Mouse (Mus musculus) heart, postnatal 25 days (tissue): ENCODE data around the gene Dhx37. TPM values are rescaled to one million over a fixed set of nuclear protein-coding genes. Genes with fewer than 3 reads are reported as not detected.
"Not testable (repeated sequence)": the region's sequence is repeated elsewhere in the genome, so short reads cannot be mapped to it uniquely, and the experiment has no call there.

Source experiments
- DNase-seq: peaks from one replicate; pipeline ENCODE4 v3.0.0; 2022; ENCODE audit warnings: low spot score
- intact Hi-C: fragments of 180-260 bp; cut with DNase I; formaldehyde crosslinking; loops from one replicate; pipeline ENCODE4 v1.15.1; 2025
- total RNA-seq, 2 experiments: library from RNA; stranded (reverse); gene quantifications; 2 replicates each; pipeline ENCODE4 v1.2.3; 2021

Gene Dhx37
- total RNA-seq, 2 experiments from 2014 or later, result 10.2 to 10.6 TPM

DNA sequence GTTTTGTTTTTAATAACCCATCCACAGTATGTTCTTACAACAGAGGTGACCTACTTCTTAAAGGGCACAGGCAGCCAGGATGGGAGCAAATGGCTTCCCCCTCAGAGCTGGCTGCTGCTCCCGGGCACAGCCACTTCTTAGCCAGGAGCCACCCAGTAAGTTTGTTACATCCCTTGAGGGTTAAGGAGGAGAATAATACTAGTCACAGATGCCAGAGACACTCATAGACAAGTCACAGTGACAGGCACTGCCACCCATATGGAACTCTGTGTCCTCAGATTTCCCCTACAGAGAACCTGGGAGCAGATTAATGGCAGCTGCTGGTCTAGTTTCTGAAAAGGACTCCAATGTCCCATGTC lies 41.3 kb downstream of the Dhx37 start:
- no peak for DNase-seq
- intact Hi-C loops, result no loop called here

DNA sequence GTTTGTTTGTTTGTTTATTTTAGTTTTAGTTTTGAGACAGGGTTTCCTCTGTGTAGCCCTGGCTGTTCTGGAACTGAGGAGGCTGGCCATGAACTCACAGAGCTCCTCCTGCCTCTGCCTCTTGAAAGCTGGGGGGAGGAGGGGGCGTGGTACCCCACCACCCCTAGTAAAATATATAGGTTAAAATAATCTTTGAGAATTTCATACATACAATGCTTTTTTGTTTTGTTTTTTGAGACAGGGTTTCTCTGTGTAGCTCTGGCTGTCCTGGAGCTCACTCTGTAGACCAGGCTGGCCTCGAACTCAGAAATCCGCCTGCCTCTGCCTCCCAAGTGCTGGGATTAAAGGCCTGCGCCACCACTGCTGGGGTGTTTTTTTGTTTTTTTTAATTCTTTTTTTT lies 41.7 kb downstream of the Dhx37 start:
- intact Hi-C loops, DNase-seq: not testable (repeated sequence)

DNA sequence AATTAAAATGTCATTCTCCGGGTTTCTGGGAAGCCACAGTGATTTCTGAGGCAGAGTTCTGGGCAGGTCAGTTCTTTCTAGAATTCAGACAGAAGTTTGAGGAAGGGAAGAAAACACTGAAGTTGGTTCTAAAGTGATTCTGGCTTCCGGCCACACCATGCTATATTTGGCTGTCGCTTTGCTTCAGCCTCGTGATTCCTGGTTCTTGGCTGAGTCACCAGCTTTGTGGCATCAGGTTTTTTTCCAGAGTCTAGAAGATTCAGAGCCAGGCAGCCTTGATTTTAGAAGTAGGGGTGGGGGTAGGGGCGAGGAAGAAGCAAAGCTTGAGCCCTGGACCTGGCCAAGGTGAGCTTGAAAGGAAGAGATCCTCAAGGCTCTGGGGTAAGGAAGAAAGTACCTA lies 42.3 kb downstream of the Dhx37 start:
- intact Hi-C loops, result no loop called here
- peak; percentile 51 for DNase-seq

DNA sequence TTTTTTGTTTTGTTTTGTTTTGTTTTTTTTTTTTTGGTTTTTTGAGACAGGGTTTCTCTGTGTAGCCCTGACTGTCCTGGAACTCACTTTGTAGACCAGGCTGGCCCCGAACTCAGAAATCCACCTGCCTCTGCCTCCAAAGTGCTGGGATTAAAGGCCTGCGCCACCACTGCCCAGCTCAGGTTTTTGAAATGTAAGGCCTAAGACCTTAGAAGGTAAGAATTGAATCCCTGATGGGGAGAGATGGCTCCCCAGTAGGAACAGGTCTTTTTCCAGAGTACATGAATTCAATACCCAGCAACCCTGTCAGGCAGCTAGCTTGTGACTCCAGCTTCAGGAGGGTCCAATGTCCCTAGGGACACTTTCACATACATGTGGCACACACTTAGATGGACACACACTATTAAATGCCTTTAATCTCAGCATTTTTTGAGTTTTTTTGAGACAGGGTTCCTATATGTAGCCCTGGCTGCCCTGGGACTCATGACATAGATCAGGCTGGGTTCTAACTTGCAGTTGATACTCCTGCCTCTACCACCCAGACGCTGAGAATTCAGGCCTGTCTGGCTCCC lies 42.9 kb downstream of the Dhx37 start:
- intact Hi-C loops, result no loop called here
- DNase-seq, result no peak

DNA sequence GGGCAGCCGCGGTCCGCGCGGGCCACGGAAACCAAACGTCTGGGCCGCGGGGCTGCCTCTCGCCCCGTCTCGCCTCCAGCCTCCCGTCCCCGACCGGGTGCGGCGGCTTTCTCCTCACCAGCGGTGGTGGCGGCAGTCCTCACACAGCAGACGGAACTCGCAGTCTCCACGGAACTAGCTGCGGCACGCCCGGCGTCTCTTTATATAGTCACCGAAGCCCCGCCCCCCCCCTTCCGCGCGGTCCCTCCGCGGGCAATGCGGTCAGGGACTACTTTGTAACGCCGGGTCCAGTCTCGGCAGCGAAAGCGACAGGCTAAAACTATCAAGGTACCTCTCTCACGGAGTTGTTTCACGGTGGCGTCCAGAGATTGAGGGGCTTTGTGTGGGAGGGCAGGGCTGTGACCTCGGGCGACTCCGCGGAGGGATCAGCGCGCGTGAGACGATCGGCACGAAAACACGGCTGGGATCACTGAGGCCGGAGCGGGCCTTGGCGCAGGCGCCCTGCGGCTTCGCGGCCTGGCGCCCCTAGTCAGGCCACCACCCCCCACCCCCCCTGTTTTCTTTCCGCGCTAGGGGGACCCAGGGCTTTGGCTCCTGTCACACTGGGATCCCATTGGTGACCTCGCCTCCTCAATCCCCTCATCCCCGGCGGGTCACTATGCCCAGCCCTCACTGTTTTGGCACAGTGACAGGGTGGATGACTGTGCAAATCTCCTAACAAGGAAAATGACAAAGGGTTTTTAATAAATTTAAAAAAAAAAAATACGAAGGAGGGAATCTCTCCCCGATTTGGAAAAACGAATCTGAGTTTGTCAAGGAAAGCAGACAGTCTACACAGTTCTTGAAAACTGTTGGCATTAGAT lies 44.1 kb downstream of the Dhx37 start, which contains the start of gene Ubc:
Ubc (minus strand) TSS at position 624 of the 863 bp plus-strand sequence.
- intact Hi-C loops, result no loop called here
- DNase-seq, result peak; percentile 88

DNA sequence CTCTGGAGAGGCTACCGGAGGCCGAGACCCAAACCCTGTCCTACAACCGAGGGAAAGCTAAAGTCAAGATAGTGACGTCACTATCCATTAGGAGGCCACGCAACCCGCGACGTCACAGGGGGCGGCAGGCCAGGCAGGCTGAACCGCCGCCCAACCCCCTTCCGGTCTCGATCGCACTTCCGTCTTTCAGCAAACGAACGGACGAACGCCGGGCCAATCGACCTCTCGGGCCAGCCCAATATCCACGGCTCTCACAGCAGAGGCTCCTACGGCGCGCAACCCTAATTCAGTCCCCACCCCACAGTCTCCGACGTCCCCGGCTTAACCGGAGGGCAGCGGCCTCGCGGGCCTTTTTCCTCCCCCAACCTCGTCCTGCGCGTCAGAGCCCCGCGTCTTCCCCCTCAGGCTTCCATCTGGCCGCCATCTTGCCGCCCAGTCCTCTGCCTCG lies 44.8 kb downstream of the Dhx37 start, which contains the start of gene Gm10382:
Gm10382 (plus strand) TSS at position 192 of the 448 bp plus-strand sequence.
- intact Hi-C loops, result no loop called here
- DNase-seq, result peak; percentile 81

DNA sequence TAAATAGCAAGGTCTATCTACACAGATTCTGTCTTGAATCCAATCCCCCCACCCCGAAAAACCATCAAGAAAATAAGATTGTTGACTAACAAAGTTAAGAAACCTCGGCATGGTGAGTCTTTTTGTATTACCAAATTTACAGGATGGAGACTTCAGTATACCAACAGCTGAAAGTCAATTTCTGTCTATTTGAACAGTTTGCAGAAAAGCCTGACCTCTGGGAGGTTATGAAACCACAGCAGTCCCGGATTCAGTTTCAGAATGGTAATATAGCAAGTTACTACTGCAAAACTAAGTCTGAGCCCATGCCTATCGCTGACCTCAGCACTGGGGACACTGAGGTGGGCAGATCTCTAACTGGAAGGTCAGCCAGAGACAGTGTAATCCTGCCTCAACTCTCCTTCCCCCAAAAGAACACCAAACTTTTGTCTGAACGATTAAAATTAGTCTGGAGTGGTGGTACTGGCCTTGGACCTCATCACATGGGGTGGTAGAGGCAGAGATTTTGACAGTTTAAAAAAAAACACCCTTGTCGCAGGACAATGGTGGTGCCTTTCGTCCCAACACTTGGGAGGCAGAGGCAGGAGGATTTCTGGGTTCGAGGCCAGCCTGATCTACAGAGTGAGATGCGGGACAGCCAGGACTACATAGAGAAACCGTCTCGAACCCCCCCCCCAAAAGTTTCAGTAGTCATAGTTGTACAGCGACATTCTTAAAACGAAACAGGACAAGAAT lies 45.4 kb downstream of the Dhx37 start:
- intact Hi-C loops, result no loop called here
- no peak for DNase-seq

DNA sequence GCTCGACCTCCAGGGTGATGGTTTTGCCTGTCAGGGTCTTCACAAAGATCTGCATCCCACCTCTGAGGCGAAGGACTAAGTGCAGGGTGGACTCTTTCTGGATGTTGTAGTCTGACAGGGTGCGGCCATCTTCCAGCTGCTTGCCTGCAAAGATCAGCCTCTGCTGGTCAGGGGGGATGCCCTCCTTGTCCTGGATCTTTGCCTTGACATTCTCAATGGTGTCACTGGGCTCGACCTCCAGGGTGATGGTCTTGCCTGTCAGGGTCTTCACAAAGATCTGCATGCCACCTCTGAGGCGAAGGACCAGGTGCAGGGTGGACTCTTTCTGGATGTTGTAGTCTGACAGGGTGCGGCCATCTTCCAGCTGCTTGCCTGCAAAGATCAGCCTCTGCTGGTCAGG lies 46.6 kb downstream of the Dhx37 start:
- intact Hi-C loops, DNase-seq: not testable (repeated sequence)

DNA sequence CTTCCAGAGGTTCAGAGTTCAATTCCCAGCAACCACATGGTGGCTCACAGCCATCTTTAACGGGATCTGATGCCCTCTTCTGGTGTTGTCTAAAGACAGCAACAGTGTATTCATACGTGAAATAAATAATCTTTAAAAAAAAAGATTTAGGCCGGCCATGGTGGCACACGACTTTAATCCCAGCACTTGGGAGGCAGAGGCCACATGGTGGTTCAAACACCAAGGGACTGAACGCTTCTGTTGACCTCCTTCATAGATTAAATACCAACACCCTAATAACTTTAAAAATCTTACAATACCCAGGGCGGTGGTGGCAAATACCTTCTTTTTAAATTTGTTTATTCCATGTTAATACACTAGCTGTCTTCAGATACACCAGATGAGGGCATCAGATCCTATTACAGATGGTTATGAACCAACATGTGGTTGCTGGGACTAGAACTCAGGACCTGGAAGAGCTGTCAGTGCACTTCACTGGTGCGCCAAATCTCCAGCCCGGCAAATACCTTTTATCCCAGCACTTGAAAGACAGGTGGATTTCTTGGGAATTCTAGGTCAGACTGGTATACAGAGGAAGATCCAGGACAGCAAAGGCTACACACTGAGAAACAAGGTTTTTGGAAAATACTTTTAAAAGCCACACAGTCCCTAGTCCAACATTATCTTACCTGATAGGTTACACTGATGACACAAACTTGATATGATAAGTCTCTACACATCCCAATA lies 48.5 kb downstream of the Dhx37 start:
- no peak for DNase-seq
- intact Hi-C loops, result no loop called here

DNA sequence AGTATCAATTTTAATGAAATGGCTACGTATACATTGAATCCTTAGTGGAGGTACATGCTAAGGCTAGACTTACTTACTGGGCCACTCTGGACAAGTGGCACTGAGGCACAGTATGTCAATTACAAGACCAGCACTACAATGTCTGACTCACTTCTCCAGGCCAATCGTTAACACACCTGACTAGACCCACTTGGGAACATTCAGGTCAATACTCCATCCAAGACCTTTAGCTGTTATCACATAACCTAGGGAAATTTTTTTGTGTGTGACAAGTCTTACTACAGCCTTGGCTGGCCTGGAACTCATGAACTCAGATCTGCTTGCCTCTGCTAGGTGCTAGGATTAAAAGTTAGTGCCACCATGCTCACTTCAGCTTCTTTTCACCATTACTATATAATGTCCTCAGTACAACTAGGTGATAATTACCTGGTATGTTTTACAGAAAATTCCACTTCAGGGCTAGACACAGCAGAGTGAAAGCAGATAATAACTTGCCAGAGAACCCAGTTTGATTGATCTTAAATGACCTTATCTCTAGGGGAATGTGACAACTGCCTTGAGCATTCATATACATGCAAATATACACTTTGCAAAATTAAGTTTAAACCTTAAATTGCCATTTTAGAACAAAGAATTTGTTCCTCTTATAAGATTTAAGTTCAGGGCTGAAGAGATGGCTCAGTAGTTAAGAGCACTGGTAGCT lies 49.3 kb downstream of the Dhx37 start:
- intact Hi-C loops, result loop anchor here (5.0 kb wide), 1 partner anchor 78 kb away; no protein-coding TSS in a partner anchor
- no peak for DNase-seq

DNA sequence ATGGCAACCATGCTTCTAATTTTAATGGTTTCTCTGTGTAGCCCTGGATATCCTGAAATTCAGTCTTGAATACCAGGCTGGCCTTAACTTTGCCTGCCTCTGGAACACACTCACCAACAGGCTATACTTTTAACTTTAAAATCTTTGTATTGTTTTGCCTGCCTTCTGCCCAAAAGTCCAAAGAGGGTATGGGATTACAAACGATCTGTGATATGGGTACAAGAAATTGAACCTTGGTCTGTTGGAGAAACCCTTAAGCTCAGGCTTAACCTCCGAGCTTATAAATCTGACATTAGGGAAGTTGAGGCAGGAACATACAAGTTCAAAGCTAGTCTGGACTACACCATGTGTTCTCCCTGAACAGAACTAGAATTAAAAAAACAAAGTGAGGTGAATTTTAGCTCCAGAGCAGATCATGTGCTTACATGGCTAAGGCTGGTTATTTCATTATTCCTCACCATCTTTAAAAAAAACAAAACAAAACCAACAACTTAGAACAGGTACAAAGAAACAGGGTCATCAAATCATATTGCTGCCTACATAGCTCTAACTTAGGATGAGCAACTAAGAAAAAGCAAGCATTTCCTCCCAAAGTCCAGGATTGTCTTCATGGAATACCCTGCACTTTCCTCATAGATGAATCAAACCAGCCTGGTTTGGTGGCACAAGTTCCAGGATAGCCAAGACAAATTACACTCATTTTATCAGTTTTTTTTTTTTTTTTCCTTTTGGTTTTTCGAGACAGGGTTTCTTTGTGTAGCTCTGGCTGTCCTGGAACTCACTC lies 50.1 kb downstream of the Dhx37 start:
- DNase-seq, result no peak
- intact Hi-C loops, result loop anchor here (5.0 kb wide), 1 partner anchor 78 kb away; no protein-coding TSS in a partner anchor

DNA sequence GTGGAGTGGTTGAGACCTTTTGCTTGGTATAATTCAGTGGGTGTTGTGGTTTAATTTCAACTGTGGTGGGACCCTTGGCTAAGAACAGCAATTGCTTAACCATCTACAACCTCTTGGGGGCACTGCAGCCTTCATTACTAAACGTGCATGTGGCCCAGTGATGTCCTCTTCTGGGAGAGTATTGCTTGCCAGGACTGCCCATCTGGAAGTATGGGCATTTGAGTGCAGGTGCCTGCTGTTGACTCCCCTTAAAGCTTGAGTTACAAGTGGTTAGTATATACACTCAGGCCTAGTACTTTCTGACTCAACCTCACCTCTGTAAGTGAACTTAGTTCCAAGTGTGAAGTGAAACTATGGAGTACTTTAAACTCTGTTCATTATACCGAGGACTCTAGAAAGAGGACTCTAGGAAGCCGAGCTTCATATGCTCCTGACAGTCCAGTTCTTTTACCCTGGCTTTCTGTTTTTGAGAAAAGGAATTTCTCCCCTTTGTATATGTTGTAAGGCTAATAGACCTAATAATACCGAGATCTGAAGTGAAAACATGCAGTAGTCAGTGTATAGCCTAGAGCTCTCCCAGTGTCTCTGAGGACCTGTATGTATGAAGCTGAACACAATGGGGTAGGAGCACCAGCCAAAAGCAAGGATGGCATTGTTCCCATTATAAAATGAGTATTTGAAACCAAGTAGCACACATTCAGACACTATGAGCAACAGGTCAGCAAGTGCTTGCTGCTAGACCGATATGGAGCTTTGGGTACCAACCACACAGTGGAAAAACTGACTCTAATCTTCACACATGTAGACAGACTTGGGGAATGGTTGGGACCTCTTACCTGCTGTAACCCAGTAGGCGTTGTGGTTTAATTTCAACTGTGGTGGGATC lies 51.0 kb downstream of the Dhx37 start:
- intact Hi-C loops, result loop anchor here (5.0 kb wide), 1 partner anchor 79 kb away; no protein-coding TSS in a partner anchor
- DNase-seq, result no peak

DNA sequence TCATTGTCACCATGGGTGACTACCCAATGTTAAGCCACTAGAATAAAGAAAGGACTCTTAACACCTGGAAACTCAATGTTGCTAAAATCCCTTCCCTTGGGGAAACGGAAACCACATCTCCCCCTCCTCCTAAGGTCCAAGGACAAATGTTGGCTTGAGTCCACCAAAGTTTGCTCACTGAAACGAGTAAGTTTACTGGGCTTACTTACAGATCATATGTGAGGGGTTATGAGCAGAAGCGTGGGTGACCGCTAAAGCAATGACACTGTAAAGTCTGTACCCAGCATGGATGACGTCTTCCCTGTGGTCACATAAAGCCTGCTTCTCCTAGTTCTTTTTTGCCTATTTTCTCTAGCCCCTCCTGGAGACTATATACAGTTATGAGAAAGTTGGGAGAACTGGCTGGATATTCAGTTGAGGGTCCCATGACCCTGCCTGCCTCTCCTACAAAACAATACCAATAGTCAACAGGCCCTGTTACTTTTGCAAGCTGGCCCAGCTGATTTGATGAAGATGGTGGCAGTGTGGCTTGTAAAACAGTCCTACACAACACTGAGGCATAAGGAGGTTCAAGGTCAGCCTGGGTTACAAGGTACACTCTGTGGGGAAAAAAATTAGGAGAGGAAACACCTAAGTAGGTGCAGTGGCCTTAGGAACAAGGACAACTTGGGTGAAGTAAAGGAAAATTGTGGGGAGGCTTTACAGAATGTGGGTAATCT lies 51.8 kb downstream of the Dhx37 start:
- intact Hi-C loops, result loop anchor here (5.0 kb wide), 1 partner anchor 80 kb away; no protein-coding TSS in a partner anchor
- DNase-seq, result no peak

DNA sequence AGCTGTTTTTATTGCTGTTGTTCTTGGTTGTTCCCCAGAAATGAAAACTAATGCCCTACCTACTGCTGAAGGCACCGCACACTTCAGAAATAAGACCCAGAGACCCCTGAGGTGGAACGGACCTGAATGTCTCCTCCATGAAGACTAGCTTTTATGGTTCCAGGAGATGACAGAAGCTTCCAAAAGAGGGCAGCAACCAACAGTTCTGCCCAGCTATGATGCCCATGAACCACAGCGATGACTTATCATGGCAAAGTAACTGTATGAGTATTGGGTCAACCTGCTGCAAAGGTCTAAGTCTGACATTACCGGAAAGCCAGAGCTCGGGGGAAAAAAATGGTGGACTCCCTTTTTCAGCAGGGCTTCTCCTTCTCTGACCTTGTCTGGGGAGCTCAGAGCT lies 55.0 kb downstream of the Dhx37 start:
- intact Hi-C loops, result no loop called here
- DNase-seq, result no peak

DNA sequence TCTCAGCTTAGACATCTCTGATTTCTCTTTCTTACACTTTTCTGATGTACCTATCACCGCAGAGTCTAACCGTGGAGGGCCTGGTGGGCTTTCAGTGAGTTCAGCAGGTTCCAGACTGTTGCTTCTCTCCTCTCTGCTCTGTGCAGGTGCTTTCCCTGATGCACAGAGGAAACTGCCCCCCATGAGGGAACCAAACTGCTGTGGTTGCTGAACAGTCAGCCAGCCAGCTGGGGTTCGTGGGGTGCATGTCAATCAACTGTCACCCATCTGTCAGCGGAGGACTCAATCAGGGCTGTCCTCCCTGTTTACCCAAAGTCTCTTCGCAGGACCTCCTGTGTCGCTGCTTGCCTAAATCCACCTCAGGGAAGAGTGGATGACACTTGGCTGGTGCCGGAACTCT lies 56.7 kb downstream of the Dhx37 start:
- intact Hi-C loops, result no loop called here

DNA sequence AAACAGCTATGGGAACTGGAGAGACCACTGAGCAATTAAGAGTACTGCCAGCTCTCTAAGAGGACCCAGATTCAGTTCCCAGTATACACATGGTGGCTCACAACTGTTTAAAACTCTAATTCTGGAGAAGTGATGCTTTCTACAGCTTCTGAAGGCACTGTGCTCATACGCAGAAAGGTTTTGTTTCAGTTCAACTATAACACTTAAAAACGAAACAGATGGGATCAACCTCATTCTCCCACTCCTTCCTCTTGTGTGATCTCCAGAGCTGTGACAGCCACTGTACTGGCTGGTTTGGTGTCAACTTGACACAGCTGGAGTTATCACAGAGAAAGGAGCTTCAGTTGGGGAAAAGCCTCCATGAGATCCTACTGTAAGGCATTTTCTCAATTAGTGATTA lies 58.0 kb downstream of the Dhx37 start:
- intact Hi-C loops, result no loop called here

More for the DNA sequence above, 56.7 kb downstream of the Dhx37 start:
- no peak for DNase-seq

DNA sequence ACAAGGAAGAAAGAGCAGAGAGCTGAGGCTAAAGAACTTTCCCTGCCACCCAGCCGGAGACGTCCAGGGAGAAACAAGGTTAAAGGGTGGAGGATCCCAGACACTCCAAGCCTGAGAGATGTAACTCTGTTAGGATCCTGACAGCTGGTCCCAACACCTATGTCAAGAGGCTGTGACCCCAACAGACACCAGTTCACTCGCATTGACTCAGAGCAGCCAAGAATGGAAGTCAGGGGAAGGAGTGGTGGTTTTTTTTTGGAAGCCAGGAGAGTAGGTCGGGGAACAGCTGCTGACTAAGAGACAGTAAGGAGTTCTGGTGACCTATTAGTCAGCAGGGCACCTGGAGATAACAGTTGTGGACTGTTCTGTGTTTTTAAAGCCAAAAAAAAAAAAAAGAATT lies 61.9 kb downstream of the Dhx37 start:
- intact Hi-C loops, result no loop called here
- no peak for DNase-seq

More for the DNA sequence above, 58.0 kb downstream of the Dhx37 start:
- no peak for DNase-seq
